Mouse (Mus musculus): Measurements from ENCODE around the gene Ada. TPM values are rescaled to one million over a fixed set of nuclear protein-coding genes. Genes with fewer than 3 reads are reported as not detected.

Gene Ada
- polyA plus RNA-seq (2012; rRNA removed): 11.3 and 14.5 TPM in 2 replicates

GRCm38 (mm10) chr2:163749647-163750611 is at the start of gene Ada:
Gene Ada (minus strand): TSS chr2:163750239.

Other genes with a start within 250 kb of the Ada start
- gene Hnf4a, start 243.4 kb downstream of the Ada start, polyA plus RNA-seq (2012; rRNA removed): 1.7 and 1.9 TPM in 2 replicates
- 28.1 and 30.3 TPM in 2 replicates for gene Ttpal, start 147.9 kb downstream of the Ada start, polyA plus RNA-seq (2012; rRNA removed)
- 418 and 494 TPM in 2 replicates for gene Serinc3, start 105.1 kb downstream of the Ada start, polyA plus RNA-seq (2012; rRNA removed)
- 131 and 142 TPM in 2 replicates for gene Pkig, start 91.9 kb downstream of the Ada start, polyA plus RNA-seq (2012; rRNA removed)
- gene Ccn5, start 70.6 kb upstream of the Ada start, polyA plus RNA-seq (2012; rRNA removed): 60.6 and 107 TPM in 2 replicates
- gene Kcnk15, start 103.4 kb upstream of the Ada start, polyA plus RNA-seq (2012; rRNA removed): 1.7 and 2.6 TPM in 2 replicates
- gene Rims4, start 168.4 kb upstream of the Ada start, polyA plus RNA-seq (2012; rRNA removed): 15.2 and 18.4 TPM in 2 replicates
- gene Ywhab, start 244.7 kb upstream of the Ada start, polyA plus RNA-seq (2012; rRNA removed): 30.7 and 33.5 TPM in 2 replicates

All from ovary, adult 2 months (tissue).